Mouse (Mus musculus): Measurements from ENCODE around the gene Fat2.

The Fat2 gene

GRCm38 (mm10) chr11:55336101-55336891 lies at the start of gene Fat2:
TSS of gene Fat2 (minus strand) at chr11:55336564.
- in situ Hi-C loops (cut with MboI, MseI), result no loop called here

GRCm38 (mm10) chr11:55383463-55384045 lies 47.2 kb upstream of the Fat2 start:
- in situ Hi-C loops (cut with MboI, MseI), result no loop called here

- in situ Hi-C loops (cut with MboI, MseI), result no loop called here
Measured at GRCm38 (mm10) chr11:55380908-55381307, 44.5 kb upstream of the Fat2 start.

GRCm38 (mm10) chr11:55378371-55378770 lies 42.0 kb upstream of the Fat2 start:
- in situ Hi-C loops (cut with MboI, MseI), result no loop called here

- in situ Hi-C loops (cut with MboI, MseI), result no loop called here
Measured at GRCm38 (mm10) chr11:55373838-55374237, 37.5 kb upstream of the Fat2 start.

GRCm38 (mm10) chr11:55373373-55373772 lies 37.0 kb upstream of the Fat2 start:
- in situ Hi-C loops (cut with MboI, MseI), result no loop called here

GRCm38 (mm10) chr11:55372001-55372400 lies 35.6 kb upstream of the Fat2 start:
- in situ Hi-C loops (cut with MboI, MseI), result no loop called here

- in situ Hi-C loops (cut with MboI, MseI), result no loop called here
Measured at GRCm38 (mm10) chr11:55369093-55369471, 32.7 kb upstream of the Fat2 start.

GRCm38 (mm10) chr11:55368388-55369092 lies 32.2 kb upstream of the Fat2 start:
- in situ Hi-C loops (cut with MboI, MseI), result no loop called here

- in situ Hi-C loops (cut with MboI, MseI), result no loop called here
Measured at GRCm38 (mm10) chr11:55367783-55368182, 31.4 kb upstream of the Fat2 start.

- in situ Hi-C loops (cut with MboI, MseI), result no loop called here
Measured at GRCm38 (mm10) chr11:55365840-55366239, 29.5 kb upstream of the Fat2 start.

- in situ Hi-C loops (cut with MboI, MseI), result no loop called here
Measured at GRCm38 (mm10) chr11:55365242-55365641, 28.9 kb upstream of the Fat2 start.

- in situ Hi-C loops (cut with MboI, MseI), result no loop called here
Measured at GRCm38 (mm10) chr11:55364662-55365061, 28.3 kb upstream of the Fat2 start.

GRCm38 (mm10) chr11:55358094-55358783 lies 21.9 kb upstream of the Fat2 start:
- in situ Hi-C loops (cut with MboI, MseI), result loop anchor here (5.0 kb wide), 1 partner anchor 51 kb away; no protein-coding TSS in a partner anchor

GRCm38 (mm10) chr11:55356846-55357245 lies 20.5 kb upstream of the Fat2 start:
- in situ Hi-C loops (cut with MboI, MseI), result loop anchor here (5.0 kb wide), 1 partner anchor 50 kb away; no protein-coding TSS in a partner anchor

GRCm38 (mm10) chr11:55341961-55342371 lies 5.6 kb upstream of the Fat2 start:
- in situ Hi-C loops (cut with MboI, MseI), result no loop called here

GRCm38 (mm10) chr11:55340789-55341188 lies 4.4 kb upstream of the Fat2 start:
- in situ Hi-C loops (cut with MboI, MseI), result no loop called here

GRCm38 (mm10) chr11:55337032-55337769 lies 837 bp upstream of the Fat2 start:
- in situ Hi-C loops (cut with MboI, MseI), result no loop called here

- in situ Hi-C loops (cut with MboI, MseI), result no loop called here
Measured at GRCm38 (mm10) chr11:55335314-55336076, 869 bp downstream of the Fat2 start.

- in situ Hi-C loops (cut with MboI, MseI), result no loop called here
Measured at GRCm38 (mm10) chr11:55334545-55334944, 1.8 kb downstream of the Fat2 start.
